Mouse (Mus musculus): ENCODE measurements around the gene Exoc5.

The Exoc5 gene

GRCm38 (mm10) chr14:49001655-49002054 lies 64.8 kb downstream of the Exoc5 start:
- DNase-seq (ENCODE audit: low spot score) = no peak

GRCm38 (mm10) chr14:48998795-48999194 lies 67.7 kb downstream of the Exoc5 start:
- no peak for DNase-seq (ENCODE audit: low spot score)

GRCm38 (mm10) chr14:48993861-48994260 lies 72.6 kb downstream of the Exoc5 start:
- no peak for DNase-seq (ENCODE audit: low spot score)

GRCm38 (mm10) chr14:48992070-48992580 lies 74.3 kb downstream of the Exoc5 start:
- DNase-seq (ENCODE audit: low spot score) = no peak

- no peak for DNase-seq (ENCODE audit: low spot score)
Observed at GRCm38 (mm10) chr14:48991144-48991522, 75.3 kb downstream of the Exoc5 start.

GRCm38 (mm10) chr14:48990471-48991143 lies 75.8 kb downstream of the Exoc5 start:
- no peak for DNase-seq (ENCODE audit: low spot score)

- DNase-seq (ENCODE audit: low spot score) = no peak
Observed at GRCm38 (mm10) chr14:48989831-48990230, 76.6 kb downstream of the Exoc5 start.

- DNase-seq (ENCODE audit: low spot score) = no peak
Observed at GRCm38 (mm10) chr14:48986231-48986630, 80.2 kb downstream of the Exoc5 start.

GRCm38 (mm10) chr14:48985673-48986072 lies 80.8 kb downstream of the Exoc5 start:
- no peak for DNase-seq (ENCODE audit: low spot score)

- no peak for DNase-seq (ENCODE audit: low spot score)
Observed at GRCm38 (mm10) chr14:48978971-48979388, 87.5 kb downstream of the Exoc5 start.

GRCm38 (mm10) chr14:48971546-48971945 lies 94.9 kb downstream of the Exoc5 start:
- DNase-seq (ENCODE audit: low spot score) = no peak

- DNase-seq (ENCODE audit: low spot score) = no peak
Observed at GRCm38 (mm10) chr14:48968670-48969069, 97.8 kb downstream of the Exoc5 start.

All from spleen, adult 12 weeks (tissue).